Mouse (Mus musculus) kidney, postnatal 4 days (tissue): ENCODE results near the gene Chd3.
"Not testable (repeated sequence)": the region's sequence is repeated elsewhere in the genome, so short reads cannot be mapped to it uniquely, and the experiment has no call there.

Experiments used
- DNase-seq, 2 experiments: peaks; one replicate each; pipeline ENCODE4 v3.0.0; 2021; ENCODE audit warnings: mixed read lengths in 2 of 2

Gene Chd3

GRCm38 (mm10) chr11:69406282-69406681 is 37.1 kb upstream of the Chd3 start:
- DNase-seq = no peak

- no peak for DNase-seq
Observed at GRCm38 (mm10) chr11:69405397-69406200, 36.4 kb upstream of the Chd3 start.

- DNase-seq = no peak
Observed at GRCm38 (mm10) chr11:69404595-69405396, 35.6 kb upstream of the Chd3 start.

- DNase-seq = peak in 1 of 2 experiments; percentile 21
Observed at GRCm38 (mm10) chr11:69403691-69404594, 34.7 kb upstream of the Chd3 start.

- DNase-seq = no peak
Observed at GRCm38 (mm10) chr11:69401987-69402386, 32.8 kb upstream of the Chd3 start.

- DNase-seq = peak; percentile 90 to 95
Observed at GRCm38 (mm10) chr11:69401210-69401637, 32.0 kb upstream of the Chd3 start.

GRCm38 (mm10) chr11:69400083-69400850 is 31.1 kb upstream of the Chd3 start:
- no peak for DNase-seq

- peak; percentile 45 to 62 for DNase-seq
Observed at GRCm38 (mm10) chr11:69399201-69400082, 30.2 kb upstream of the Chd3 start.

GRCm38 (mm10) chr11:69398486-69399200 is 29.4 kb upstream of the Chd3 start:
- DNase-seq = peak in 1 of 2 experiments; percentile 27

- DNase-seq = peak; percentile 62 to 78
Observed at GRCm38 (mm10) chr11:69398059-69398458, 28.9 kb upstream of the Chd3 start, which contains the start of gene Tmem88. Gene Tmem88, minus strand, starts transcription at chr11:69398234.

GRCm38 (mm10) chr11:69397581-69398057 is 28.4 kb upstream of the Chd3 start:
- DNase-seq = peak; percentile 60 to 75

- DNase-seq = peak; percentile 62 to 75
Observed at GRCm38 (mm10) chr11:69396772-69397171, 27.6 kb upstream of the Chd3 start.

GRCm38 (mm10) chr11:69395634-69396373 is 26.6 kb upstream of the Chd3 start:
- peak; percentile 94 to 97 for DNase-seq

- DNase-seq = peak; percentile 91 to 95
Observed at GRCm38 (mm10) chr11:69395235-69395633, 26.0 kb upstream of the Chd3 start, which contains the start of the genes Naa38 and Cyb5d1. Gene Naa38, plus strand, starts transcription at chr11:69395487. Gene Cyb5d1, minus strand, starts transcription at chr11:69395631.

- not testable (repeated sequence) for DNase-seq
Observed at GRCm38 (mm10) chr11:69394591-69395167, 25.5 kb upstream of the Chd3 start.

- DNase-seq = peak; percentile 69 to 73
Observed at GRCm38 (mm10) chr11:69390400-69391034, 21.3 kb upstream of the Chd3 start.

GRCm38 (mm10) chr11:69389531-69390399 is 20.6 kb upstream of the Chd3 start:
- DNase-seq = no peak
